Mouse (Mus musculus): ENCODE results near the gene Defb23.

Defb23 gene

DNA sequence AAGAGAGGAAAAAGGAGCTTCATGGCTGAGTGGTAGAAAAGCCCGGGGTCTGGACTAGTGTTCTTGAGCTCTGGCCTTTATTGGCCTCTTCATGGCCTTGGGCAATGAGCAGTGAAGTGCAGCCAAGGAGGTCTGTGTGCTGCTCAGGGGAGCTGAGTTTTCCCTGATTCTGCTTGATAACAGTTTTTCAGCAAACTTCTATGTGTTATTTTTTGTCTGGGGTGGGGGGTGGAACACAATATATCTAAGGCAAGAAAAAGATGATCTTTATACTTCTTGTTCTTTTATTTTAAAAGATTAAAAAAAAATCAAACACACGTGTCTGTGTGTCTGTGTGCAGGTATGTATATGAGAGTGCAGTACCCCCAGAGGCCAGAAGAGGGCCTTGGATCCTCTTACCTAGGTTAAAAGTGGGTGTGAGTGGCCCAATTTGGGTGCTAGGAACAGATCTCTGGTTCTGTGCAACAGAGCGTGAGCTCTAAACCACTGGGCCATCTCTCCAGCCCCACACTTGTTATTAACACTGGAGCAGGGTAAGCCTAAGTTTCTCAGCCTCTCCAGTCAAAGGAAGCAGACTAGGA, at the start of gene Defb23:
Gene Defb23, minus strand, starts transcription at position 51 of the 581 bp plus-strand sequence.
- no peak for DNase-seq

DNA sequence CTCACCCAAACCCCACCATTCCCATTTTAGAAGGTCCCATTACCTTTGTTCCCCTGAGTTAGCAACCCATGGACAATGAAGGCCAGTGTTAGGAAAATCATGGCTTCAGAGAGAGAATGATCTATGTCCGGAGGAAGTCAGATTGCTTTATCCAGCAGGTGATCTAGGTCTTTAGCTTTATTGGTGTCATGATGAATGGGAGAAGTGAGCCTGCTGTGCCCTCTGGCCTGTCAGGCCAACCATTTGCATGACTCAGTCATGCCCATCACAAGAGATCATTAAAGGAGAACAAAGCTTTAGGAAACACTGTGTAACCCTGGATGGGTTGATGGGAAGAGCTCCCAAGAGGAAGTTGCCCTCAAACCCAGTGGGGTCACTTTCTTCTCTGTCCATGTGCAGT, 47.2 kb upstream of the Defb23 start, which contains the start of gene Defb26:
Gene Defb26, minus strand, starts transcription at position 101 of the 400 bp plus-strand sequence.
- no peak for DNase-seq

DNA sequence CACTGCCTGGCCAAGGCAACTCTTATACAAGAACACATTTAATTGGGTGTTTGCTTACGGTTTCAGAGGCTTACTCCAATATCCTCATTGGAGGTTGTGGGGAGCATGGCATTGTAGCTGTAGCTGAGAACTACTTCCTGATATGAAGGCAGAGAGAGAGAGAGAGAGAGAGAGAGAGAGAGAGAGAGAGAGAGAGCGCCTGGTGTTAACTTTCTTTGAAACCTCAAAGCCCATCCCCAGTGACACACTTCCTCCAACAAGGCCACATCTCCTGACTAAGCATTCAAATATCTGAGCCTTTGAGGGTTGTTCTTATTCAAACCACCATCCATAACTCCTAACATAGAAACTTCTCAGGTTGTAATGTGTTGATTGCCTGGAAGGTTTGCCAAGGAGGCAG, 39.5 kb upstream of the Defb23 start:
- DNase-seq = no peak

DNA sequence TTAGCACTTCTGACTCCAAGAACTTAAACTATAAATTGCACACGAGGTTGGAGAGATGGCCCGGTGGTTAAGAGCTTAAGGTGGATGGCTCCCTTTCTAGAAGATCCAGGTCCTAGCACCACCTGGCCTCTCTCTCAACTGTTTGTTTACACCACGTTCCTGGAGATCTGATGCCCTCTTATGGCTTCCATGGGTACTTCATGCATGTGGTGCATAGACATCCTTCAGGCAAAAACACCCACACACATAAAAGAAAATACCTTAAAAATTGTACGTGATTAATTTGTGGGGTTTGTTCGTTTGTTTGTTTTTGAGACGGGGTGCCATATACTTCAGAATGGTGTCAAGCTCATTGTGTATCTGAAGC, 36.4 kb upstream of the Defb23 start:
- no peak for DNase-seq

DNA sequence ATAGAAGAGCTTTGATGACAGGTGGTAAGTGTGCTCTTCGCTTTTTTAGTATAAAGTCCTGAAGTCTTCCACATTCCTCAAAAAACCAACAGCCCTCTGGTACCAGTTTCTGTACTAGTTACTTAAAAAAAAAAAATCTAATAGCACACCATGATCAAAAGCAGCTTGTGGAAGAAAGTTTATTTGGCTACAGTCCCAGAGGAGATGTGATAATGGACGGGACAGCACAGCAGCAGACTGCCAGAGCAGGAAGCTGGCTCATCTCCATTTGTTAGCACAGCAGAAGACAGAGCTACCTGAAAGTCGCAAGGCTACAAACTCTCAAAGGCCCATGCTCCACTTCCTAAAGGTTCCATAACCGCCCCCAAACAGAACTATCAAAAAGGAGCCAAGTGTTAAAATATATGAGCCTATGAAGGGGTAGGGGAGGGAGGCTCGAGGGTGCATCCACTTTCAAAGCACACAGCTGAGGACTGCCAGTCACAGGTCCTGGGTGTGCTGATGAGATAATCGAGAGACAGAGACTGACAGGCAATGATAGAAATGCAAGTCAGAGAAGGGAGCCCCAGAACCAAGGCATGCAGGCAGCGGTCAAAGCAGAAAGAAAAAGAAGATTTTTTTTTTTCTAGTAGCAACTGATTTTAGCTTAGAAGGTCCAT, 35.9 kb upstream of the Defb23 start:
- no peak for DNase-seq

DNA sequence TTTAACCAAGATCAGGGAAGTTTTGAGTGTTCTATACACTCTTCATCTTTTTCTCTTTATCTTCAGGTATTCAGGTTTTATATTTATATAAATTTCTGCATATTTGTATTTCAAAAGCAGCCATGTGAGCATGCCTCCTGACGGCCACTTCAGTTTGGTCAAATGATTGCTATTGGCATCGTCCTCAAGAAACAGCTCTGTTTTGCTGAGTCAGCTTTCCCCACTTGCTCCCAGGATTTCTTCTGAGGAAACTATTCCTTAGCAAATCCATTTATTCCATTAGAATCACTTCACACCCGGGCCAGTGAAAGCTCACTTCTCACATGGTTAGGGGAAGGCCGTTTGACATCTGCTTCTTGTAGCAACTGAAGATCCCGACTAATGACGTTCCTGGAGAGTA, 33.6 kb upstream of the Defb23 start:
- DNase-seq = no peak

DNA sequence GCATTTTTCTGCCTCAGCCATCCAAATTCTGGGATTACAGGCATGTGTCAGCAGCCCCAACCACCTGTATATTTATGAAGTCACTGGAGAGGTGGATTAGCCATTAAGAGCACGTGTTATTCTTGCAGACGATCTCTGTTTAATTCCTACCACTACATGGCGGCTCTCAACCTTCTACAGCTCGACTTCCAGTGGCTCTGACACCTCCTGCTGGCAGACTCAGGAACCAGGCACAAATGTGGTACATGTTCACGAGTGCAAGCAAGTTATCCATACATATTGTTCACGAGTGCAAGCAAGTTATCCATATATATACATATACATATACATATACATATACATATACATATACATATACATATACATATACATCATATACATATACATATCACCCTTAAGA, 28.7 kb upstream of the Defb23 start:
- DNase-seq = no peak

DNA sequence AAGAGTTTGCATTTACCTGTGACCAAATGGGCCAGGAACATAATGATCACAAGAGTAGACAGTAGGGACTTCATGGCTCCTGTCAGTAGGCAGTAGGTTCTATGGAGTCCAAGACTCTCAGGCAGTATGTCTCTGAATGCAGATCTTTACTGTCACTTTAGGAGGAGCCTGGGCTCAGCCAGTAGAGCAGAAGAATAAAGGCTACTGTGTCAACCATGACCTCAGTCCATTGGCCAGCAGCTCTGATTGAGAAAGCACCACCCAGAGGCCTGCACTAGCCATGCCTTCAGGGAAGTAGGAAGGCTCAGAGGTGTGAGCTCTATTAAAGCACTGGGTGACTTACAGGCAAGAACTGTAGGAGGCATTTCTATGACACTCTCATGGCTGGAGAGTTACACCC, 25.6 kb upstream of the Defb23 start, which contains the start of gene Defb22:
Gene Defb22, minus strand, starts transcription at position 101 of the 400 bp plus-strand sequence.
- DNase-seq = no peak

DNA sequence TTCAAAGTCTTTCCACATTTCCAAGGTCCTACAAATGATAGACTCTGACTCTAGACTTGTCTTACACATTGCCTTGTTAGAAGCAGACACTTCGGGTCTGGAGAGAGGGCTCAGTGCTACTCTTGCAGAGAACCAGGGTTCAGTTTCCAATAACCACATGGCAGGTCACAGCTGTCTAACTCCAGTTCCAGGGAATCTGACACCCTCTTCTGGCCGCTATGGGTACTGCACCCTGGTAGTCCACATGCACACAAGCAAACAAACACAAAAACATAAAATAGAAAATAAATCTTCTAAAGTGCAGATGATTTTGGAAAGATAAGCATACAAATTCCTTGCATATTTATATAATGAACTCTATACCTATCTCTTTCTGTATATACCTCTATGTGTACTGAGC, 22.6 kb upstream of the Defb23 start:
- no peak for DNase-seq

DNA sequence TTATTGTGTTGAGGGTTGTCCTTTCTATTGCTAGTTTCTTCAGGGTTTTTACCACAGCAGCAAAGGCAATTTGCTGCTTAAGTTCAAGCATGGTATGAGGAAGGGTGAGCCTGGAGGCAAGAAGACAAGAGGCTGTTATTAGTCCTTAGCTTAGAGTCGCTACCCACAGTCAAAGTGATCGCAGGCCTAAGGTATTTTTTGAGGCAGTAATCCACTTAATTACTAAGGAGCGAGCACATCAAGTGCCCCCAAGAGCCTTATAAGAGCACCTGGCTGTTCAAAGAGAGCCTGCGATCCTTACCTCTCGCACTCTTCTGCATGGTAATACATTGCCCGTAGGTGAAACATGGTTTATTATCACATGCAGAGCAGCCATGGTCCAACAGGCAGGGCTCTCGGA, 17.3 kb upstream of the Defb23 start:
- no peak for DNase-seq

DNA sequence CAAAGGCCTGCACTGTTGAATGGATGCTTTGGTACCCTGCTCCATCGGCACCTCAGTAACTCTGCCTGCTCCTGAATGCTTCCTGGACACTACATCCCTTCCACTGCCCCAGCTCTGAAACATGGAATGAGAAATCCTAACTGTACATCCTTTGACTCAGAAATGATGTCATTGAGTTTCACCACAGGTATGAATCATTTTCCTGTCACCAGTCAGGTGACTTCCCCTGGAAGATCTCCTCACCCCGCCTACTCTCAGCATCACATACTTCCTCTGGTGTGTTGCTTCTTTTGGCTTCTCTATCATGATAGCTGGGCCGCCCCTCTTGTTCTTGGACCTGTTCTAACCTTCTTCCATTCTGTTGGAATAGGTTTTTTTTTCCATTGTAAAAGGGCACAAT, 16.5 kb upstream of the Defb23 start:
- no peak for DNase-seq

DNA sequence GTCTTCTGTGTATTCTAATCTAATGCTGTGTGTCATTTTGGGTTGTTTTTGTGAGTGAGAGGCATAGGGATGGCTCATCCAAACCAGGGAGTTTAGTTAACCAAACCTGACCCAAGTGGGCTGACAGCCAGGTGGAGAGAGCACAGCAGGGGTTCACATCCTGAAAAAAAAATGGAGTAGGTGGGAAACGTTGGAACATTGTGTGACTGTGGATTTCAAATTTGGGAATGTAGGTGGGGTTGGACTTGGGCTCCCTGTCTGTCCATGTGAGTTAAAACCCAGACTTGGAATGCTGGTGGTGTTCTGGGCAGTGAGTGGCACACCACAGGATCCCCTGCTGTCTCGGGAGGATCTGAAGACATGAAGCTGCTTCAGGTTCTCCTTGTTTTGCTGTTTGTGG, 12.3 kb upstream of the Defb23 start, which contains the start of gene Defb20:
Gene Defb20, plus strand, starts transcription at position 301 of the 400 bp plus-strand sequence.
- no peak for DNase-seq

DNA sequence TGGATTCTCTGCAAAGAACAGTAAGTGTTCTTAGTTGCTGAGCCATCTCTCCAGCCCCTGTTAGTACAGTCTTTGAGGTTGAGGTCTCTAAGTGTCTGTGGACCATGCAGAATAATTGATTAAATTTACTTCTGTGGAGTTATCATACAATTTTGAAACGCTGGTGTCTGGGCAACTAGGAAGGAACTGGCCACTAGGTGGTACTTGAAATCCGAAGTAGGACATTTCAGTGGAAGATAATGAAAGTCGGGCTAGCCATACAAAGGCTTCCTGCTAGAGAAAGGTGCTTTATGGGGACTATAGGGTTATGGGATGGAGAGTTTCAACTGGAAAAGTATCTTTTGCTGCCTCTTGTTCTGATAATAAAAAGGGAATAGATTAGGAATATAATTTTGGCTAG, 8.0 kb upstream of the Defb23 start:
- DNase-seq = no peak

DNA sequence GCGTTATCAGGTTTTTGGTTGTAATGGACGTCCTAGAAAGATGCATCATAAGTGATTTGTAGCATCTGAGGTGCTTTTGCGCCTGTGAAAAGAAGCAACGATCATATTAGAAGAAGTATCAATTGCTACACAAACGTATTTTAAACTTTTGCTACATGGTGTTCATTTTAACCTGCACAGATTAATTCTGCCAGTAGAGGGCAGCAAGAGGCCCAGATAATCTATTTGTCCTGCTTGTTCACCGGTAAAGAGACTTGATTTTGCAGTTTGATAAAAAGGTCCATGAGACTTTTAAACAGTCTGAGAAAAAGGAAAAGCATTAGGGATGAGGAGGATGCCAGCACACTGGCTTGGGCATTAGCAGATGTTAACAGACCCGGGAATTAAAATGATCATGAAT, 6.6 kb upstream of the Defb23 start:
- no peak for DNase-seq

DNA sequence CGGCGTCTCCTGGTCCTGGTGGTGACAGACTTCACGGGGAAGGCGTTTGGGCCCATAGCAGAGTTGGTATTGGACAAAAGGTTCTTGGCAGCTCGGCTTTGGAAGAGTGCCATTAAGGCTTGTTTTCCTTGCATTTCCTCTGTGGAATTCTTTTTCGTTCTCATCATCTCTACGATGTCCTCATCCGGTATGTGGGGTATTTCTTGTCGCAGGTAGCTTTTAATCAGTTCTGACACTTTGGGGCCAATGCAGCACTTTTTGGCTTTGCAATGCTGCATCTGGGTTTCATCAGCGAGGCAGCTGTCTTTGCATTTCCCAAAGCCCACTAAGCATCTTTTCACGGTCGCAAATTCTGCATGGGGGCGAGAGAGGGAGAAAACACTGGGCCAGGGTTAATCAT, 5.2 kb downstream of the Defb23 start:
- DNase-seq = no peak

DNA sequence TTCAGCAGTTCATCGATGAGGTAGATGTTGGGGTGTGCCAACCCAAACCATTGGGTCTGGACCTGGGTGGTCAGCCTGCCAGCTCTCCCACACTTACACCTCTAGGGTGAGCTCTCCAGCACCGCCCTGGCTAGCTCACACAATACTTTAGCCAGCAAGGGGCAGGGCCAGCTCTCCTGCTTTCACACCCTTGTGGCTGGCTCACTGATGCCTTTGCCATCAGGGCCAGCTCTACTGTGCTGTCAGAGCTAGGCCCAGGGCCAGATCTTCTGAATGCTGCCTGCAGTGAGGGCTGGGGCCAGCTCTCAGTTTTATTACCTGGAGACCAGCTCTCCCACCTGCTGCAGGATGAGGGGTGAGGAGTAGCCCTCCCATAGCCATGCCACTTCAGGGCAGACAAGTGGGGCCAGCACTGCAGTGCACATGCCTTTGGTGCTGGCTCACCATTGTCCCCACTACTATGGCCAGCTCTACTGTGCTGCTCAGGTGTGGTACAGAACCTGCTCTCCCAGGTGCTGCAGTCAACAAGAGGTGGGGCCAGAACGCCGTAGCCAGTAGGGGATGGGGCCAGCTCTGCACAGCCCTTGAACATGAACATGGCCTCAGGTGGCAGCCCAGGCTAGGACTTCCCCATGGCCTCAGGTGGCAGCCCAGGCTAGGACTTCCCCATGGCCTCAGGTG, 12.2 kb downstream of the Defb23 start:
- no peak for DNase-seq

DNA sequence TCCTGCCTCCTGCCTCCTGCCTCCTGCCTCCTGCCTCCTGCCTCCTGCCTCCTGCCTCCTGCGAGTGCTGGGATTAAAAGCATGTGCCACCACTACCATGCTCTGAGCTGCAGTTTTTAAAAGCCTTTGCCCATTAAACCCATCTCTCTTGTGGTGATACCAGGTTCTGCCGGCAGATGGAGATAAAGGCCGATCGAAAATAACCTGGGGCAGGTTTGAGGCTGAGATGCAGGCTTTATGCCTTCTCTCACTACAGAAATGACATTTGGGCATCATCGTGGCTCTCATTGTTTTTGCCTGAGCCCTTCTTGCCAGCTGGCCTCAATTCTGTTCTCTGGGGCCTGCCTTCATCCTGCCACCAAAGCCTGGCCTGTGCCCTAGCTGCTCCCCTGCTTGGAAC, 14.2 kb downstream of the Defb23 start:
- no peak for DNase-seq

DNA sequence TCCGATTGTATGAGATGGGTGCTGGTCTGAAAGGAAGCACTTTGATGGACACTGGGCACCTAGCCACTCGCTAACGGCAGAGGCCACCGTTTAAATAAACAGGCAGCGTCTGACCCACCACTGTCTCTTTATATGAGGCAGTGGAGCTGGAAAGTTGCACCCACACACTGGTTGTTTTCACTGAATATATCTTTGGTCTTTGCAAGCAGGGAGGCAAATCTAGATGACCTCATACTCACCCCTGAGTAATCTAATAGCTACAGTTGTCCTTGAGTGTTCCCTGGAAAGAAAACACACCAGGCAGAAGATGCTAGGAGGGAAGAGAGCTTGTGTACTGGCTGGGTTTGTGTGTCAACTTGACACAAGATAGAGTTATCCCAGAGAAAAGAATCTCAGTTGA, 17.0 kb downstream of the Defb23 start:
- DNase-seq = no peak

DNA sequence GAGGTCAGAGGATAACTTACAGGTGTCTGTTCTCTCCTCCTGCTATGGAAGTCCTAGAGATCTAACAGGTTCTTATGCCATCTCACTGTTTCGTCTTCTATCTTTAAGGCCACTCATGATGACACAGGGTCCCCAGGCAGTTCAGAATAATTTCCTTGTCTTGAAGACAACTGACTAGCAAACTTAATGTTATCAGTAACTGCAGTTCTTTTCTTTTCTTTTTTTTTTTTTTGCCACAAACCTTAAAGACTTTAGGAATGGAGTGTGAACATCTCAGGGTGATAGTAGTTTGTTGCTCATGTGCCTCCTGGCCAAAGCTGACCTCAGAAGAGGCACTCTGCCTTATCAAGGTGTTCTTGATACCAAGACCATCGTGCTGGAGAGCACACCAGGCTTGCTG, 17.8 kb downstream of the Defb23 start:
- DNase-seq = no peak

DNA sequence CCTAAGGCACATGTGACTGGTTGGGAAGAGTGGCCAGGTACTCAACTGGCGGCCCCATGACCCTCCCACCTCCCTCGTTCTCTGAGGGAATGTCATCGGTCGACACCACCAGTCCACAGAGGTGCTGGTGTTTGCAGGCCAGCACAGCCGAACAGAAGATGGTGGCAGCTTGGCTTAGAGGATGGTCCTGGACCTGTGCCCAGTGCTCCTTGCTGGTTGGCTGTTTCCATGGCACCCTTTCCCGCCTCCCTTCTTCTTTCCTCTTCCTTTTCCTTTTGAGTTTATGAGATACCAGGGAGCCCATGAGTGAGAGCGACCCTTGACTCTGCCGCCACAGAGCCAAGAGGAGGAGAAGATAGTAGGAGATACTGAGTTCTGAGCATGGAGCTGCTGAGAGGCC, 21.1 kb downstream of the Defb23 start:
- DNase-seq = no peak

DNA sequence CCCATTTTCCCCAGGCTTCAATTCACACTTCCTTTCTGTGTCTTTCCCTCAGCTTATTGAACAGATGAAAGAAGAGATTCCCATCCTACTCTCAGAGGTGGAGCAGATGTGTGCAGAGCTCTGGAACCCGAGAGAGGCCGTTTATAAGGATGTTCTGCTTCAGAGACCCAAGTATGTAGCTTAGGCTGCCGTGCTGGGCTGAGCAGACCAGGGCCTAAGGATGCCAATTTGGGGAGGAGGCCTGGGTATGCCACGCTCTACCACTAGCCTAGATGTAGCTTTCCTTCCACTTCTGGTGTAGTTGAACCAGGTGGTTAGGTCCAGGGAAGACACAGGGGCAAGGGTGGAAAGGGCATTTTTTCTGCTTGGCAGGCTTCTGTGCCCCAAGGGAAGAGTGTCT, 22.1 kb downstream of the Defb23 start:
- DNase-seq = no peak

DNA sequence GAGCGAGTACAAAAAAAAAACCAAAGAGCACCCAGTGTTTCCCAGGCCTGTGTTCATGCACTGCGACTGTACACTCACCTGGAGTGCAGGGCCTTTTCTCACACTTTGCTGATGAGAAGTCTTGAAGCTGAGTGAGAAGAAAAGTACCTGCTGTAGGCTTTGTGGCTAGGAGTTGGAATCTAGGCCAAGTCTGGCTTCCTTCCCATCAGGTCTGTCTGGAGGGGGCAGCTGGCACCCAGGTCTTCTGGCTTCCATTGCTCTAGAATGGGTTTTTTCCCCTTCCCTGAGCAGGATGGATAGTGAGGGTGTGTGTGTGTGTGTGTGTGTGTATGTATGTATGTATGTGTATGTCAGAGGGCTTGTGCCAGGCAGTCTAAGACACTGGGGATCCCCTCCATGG, 24.6 kb downstream of the Defb23 start:
- no peak for DNase-seq

DNA sequence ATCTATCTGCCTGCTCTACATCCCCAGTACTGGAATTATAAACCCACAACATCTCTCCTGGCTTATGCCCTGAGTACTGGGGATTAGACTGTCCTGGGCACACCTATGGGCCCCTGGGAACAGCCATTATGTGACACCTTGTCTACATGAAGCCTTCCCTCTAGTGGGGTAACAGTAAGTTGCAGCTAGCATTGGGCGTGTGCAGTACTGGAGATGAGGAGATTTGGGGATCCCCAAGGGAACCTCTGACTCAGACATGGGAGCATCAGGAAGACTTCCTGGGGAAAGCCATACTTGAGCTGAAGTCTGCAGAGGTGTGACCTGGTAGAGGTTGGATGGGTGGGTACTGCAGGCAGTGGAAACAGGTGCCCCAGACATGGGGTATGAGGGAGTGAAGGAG, 25.5 kb downstream of the Defb23 start:
- no peak for DNase-seq

All from thymus, adult 18-20 months (tissue).